Mouse (Mus musculus) lung, postnatal 4 days (tissue): ENCODE measurements at regions not wholly inside any gene's neighbourhood (a gene's known extent, or its start where the extent isn't known, plus 50 kb on each side); places are given as distances from the start of the nearest gene placed in this dataset.

Source experiments
- DNase-seq, 2 experiments: peaks; one replicate each; pipeline ENCODE4 v3.0.0; 2021

DNA sequence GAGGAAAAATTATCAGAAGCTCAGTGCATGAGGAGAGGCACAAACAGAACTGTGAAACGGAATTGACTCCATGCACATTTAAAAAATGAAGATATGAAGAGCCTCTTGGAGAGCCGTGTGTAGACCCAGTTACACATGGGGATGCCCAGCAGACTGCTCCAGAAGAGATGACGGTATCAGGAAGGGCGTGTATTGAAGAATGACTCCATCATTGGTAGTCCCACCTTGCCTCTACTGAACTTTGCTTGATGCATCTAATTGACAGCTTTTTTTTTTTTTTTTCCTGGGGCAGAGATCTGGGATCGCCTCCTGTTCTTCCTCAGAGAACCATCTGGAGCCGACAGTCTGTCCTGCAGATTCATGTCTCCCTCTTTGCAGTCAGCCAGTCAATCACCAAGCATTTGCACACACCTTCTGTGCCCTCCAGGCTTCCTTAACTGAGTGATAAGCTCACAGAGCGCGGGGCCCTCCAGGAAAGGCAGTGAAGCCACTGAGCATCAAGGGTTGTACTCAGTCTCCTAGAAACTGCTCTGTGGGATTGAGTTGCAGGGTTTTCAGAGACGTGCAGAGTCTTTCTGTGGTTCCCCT is 57.6 kb upstream of the D1Pas1 start:
- no peak for DNase-seq

DNA sequence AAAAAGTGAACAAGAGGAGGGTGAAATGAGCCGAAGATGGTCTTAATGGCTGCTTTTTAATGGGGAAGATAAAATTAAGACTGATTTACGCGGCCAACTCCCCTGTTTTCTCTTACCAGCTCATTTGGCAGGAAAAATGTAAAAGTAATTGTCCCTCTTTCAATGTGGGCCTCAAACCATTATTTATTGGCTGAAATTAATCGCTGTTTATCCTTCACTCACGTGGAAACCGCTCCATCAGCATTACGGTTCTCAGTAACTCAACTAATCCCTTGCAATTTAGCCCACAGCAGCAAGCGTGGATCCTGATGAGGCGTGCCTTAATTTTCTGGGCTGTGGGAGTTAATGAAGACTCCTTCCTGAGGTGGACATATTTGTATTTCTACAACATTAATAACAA is 58.1 kb upstream of the D1Pas1 start:
- no peak for DNase-seq

DNA sequence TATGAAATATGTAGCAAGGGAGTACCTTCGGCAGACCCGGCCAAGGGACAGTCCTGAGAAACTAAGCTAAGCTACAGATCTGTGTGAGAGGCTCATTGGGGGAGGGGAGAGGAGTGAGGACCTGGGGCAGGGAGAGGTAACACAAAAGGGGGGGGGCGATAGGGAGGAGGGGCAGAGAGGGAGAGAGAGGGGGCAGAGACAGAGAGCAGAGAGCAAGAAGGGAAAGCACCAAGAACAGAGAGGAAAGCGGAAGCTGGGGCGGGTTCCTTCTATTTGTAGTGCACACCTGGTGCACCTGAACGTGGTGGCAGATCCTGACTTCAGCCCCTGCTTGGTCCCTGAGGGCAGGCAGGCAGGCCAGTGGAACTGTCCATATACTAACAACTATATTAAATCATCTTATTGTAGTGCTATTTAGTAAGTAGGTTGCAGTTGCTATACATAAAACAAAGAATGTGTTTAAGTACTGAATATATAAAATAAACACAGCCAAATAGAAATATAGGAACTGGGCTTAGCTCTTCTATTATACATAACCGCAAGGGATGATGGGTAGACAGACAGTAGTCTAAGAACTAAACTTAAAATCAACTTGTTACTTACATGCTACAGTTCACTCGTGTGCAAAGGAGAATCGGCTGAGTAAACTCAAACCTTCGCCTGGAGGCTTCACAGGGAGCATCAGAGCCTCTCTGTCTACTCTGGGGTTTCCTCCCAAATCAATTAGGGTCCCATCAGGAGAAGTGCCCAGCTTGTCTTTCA is 59.6 kb upstream of the D1Pas1 start:
- no peak for DNase-seq

DNA sequence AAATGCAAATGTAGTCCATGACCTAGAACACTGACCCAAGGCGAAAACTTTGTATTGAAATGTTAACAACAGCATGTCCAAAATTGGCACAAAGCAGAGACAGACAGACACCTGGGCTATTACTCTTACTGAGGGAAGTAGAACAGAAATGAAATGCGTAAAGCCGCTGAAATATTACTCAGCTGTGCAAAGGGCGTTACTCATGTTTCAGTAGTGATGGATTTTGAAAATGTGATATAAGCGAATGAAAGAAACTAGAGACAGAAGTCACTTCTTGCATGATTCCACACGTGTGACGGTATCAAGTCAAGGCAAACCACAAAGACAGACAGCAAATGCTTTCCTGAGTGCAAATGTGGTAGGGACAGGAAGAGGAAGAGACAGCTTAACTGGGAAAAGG is 61.3 kb upstream of the D1Pas1 start:
- no peak for DNase-seq

DNA sequence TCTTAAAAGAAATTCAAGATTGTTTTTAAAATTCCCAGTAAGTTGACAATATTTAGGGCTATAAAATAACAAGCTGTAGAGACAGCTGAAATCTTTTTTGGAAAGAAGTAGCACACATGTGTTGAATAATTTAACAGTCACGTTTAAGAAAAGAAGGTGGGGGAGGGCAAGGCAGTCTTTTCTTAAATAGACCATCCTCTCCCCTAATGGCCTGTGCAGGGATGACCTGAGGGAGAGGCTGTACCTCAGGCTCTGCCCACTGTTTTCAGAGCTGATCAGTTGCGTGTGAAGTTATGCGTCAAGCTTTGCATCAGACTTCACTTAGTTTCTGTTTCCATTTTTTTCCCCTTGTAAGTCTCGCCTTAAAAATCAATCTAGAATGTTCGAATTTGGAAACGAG is 65.7 kb upstream of the D1Pas1 start:
- no peak for DNase-seq

DNA sequence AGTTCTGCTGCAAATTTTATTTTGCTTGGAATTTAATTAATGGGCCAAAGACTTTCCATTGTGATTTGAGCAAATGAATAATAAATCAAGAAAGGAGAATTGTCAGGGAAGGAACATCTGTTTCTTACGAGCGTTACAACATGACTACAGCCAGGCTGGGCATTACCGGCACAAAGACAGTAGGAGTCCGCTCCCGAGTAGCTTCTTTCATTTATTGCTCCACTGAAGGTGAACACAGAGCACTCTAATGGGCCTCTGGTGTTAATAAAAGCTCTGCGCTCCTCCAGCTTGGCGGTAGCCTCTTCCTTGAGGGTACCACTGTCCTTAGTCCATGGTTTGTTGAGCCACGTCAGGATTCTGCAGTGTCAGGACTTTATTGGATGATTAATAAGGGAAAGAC is 69.0 kb upstream of the D1Pas1 start:
- DNase-seq: no peak

DNA sequence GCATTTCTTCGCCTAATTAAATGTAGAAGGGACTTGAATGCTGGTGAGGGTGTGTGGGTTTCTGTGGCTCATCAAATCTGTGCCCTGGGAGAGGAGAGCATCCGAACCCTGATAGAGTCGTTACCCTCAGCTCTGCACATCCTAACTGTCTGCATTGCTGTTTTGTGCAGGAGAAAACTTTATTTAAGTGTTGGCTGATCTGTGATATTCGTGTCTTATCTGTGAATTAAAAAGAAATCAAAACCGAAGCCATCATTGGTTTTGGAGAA is 77.7 kb upstream of the D1Pas1 start:
- DNase-seq: no peak

DNA sequence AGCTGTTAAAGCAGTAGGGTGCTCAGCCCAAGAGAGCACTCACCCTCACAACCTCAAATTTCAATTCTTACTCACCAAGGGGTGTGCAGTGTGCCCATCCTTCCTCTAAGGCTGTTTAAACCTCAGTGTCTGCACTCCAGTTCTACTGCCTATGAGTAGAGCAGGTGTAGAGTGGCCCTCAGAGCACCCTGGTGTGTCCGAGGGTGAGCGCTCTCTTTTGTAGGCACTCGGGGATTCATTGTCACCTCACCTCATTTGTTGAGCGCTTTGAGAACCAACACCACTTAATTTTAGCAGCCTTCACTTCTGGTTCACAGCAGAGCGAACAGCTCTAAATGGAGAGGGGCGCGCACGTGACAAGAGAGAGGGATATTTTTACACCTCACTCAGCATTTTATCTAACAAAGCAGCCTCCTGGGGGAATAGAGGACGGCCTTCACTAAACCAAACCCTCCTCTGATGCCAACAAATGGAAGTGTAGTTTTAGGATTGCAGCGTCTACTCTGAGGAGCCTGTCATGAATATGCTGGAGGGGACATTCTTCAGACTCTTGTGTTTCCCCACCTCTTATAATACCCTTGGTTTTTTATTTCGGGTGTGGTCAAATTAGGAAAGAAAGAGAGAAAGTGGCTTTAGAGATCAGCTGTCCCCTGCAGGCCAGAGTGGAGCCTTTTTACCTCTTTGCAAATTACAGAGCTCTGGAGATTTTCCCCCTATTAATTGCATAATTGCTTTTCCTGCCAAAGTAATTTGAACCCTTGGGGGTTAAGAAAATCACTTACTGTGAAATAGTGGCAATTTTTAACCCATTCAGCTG is 78.2 kb upstream of the D1Pas1 start:
- no peak for DNase-seq

DNA sequence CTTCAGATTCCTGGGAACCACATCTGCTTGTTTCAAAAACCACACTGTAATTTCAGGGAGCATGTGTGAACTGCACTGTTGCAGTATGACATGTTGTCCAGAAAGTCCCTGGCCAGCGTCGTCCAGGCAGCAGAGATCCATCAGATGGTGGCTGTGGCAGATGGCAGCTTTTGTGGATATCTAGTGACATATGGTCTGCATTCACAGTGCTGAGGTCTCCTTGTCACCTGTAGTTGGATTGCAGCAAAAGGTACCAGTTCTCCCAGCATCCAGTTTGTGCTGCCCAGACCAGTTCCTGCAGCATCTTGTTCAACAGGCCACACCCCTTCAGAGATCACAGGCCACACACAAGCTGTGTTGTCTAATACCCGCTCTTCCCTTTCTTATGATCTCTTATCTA is 80.1 kb upstream of the D1Pas1 start:
- DNase-seq: no peak

DNA sequence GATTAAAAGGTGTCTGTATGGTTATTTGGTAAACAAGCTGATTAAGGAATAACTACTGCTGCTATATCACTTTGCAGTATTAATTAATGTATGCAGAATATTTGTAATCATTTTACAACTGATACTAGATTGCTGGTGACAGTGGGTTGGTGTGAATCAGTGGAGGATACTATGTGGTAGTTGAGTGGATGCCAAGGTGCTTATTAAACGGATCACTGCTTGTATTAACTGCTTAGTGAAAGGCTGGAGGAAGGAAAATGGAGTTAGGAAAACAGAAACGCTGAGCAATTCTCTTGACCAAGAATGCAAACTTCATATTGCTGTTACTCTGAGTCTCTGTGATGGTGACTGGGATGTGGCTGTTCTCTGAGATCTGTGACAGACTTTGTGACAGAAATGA is 86.8 kb upstream of the D1Pas1 start:
- DNase-seq: no peak

DNA sequence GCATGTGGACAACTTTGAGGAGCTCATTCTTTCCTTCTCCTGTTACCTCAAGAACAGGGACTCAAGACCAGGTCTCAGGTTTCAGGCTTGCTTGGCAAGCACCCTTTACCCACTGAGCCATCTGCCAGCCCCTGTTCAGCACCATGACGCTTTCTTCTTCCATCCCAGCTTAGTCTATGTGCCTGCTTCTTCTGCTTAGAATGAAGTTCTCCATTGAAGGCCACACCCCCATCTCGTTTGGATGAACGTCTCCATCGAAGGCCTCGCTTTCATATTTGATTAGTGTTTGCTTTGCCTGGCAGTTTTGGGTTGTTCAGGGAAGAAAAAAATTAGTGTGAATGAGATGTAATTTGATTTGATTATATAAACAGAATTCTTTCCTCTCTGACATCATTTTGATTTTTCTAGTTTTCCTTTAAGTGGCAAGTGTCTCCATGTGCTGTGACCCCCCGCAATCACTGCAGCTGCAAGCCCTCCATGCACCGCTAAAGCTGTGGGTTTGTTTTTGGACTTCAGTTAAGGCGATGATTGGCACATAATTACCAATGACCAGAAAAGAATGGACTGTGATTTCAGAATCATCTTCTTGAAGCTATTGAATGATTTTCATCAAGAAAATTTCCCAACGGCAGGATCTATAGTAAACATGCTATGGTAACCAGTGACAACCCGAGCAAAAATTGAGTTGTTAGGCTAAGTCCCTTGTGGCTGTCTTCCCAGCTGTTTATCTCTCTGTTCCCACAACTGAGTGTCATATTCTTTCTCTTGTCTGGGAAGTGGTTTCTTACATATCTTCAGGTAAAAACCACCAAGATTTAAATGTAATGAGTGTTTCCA is 106.4 kb upstream of the D1Pas1 start:
- no peak for DNase-seq

DNA sequence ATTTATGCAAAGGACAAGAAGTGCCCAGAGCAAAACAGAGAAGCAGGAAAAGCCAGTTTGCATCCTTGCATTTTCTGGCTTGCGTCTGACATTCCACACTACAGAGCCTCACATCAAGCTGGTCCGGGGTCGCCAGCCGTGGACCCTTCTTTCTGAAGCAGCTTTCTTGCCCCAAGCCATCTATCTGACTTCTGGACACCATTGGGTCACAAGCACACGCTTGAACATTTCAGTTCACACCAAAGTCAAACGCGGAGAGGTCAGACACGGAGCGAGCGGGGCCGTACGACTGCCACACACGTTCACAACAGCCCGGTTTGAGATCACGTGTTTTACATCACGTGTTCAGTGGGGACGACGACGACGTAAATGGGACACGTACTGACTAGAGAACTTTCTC is 108.9 kb upstream of the D1Pas1 start:
- DNase-seq: peak in 1 of 2 experiments; percentile 48

DNA sequence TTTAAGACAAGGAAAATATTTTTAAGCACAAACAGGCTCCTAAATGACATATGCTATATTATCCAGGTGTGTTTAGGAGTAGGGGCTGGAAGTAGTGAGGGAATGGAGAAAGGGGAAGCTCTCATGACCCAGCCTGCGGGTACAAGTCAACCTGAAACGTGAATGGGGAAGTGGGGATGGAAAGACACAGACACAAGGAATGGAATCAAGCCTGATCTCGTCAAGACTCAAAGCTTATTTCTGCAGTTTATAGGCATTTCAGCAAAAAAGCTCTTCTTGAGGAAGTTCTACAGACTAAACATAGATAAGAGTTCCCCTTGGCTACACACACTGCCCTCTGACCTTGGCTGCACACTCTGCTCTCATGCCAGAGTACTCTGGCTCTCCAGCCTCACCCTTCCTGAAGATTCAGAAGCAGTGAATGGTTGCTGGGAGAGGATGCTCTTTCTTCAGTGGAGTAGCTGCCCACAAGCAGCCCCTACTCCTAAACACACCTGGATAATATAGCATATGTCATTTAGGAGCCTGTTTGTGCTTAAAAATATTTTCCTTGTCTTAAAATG is 106.4 kb upstream of the Rrp15 start:
- peak in 1 of 2 experiments; percentile 28 for DNase-seq

DNA sequence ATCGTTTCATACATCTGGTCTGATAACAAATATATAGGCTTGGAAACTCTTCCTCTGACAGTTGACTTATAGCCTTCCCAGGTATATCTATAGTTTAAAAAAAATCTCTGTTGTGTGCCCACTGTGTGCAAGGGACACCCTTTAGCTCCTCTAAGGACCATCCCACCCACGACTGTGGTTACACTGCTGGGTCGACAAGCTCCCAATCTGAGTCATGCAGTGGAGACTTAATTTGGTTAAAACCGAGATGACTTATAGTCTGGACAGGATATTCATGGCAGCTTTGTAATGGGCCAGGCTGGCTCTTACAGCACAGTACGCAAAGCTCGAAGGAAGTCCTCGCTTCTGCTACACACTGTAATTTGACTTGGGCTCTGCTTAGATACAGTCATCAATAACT is 96.1 kb upstream of the Rrp15 start:
- no peak for DNase-seq

DNA sequence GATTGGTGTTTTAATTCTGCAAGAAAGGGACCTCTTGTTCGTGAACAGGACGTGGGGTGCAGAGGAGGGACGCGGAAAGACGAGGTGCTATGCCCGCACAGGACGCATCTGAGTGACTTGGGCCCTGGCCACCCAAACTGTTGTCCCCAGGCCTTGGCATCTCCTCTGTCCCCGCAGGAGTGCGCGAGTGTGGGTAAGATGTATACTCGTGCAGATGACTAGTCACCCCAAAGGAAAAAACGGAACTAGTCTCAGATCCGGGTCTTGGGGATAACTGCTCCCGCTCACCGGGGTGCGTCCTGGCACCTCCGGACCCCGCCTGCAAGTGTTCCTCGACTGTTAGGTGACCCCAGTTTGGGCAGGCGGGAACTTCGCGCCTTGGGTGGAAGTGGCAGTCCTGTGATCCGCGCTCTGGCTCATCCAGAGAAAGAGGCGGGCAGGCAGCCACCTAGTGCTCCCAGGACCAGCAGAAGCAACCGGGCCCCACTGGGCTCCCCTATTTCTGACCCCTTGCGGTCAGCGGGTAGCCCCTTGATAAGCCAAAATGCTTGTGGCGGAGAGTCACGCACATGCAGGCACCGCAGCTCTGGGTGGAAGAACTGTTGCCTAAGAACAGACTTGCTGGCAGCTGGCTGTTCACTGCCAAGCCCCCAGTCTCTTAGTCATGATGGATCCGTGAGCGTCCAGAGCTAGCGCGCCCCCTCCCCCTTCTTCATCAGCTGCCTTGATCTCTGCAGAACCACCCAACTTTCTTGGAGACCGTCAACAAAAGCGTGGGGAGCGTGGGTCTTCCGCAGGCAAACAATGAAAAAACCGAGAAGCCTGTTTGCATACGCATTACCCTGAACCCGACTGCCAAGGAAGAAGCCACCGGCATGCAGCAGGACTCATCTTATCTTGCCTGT is 85.0 kb upstream of the Rrp15 start:
- peak in 1 of 2 experiments; percentile 23 for DNase-seq

DNA sequence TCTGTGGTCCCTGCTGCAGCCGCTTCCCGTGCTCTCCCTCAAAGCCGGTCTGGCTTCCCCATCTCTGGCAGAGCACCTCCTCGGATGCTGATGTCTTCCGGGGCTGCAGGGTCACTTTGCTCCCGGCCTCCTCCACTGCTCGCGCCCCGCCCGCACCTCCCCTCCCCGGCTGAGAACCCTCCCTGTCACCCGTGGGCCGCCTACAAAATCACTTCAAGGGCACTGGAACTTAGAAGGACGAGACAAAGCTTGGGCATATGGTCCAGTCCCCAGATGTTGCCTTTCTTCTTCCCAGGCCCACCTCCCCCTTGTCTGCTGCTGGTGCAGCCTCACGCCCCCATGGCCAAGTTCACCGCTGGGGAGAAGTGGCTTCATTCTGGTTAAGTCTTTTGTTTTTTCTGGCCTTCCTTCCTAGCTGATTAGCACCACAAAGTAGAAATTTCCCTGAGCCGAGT is 84.3 kb upstream of the Rrp15 start:
- peak in 1 of 2 experiments; percentile 27 for DNase-seq

DNA sequence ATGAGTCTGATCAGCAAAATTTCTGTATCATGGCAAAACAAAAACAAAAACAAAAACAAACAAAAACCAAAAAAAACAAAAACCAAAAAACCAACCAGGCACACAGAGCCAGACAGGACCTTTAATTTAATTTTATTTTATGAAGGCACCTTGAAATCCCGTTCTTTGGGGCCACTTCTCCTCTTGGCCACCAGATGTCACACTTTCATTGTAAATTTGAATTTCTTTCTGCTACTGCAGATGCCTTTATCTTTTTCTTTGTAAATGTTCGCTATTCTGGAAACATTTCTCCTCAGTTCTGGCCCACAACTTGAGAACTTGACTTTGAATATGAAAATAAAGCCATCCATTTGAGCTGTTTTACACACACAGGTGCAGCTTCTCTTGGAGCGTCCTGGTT is 78.6 kb upstream of the Rrp15 start:
- DNase-seq: peak in 1 of 2 experiments; percentile 27

DNA sequence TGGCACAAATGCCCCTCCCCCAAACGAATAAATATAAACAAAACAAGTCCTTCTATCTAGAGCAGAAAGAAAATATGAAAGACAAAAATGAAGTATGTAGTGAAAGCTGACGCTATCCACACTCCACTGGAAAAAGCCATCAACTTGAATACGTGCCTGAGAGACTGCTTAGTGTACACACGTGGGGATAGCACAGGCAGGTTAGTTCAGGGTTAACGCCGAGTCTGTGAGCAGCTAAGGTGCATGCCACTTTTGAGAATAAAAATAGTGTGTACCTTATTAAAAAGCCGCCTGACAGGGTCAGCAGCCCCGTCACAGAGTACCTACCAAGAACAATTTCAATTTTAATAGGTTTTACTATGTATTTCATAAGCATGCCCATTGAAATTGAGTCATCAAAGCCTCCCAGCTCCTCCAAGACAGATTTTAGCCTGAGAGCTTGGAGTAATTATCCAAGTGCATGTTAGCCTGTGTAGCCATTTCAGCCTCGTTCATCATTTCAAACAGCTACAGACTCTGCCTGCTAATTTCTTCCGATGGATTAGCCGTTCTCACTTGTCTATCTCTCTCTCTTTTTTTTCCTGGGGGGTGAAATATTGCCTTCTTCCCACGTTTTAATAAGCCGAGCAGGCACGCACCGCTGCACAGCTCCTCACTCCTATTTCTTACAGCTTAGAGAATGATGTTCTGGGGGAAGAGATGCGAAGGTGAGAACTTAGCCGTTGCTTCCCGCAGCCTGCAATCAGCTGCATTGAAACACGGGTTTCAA is 59.2 kb upstream of the Rrp15 start:
- no peak for DNase-seq

DNA sequence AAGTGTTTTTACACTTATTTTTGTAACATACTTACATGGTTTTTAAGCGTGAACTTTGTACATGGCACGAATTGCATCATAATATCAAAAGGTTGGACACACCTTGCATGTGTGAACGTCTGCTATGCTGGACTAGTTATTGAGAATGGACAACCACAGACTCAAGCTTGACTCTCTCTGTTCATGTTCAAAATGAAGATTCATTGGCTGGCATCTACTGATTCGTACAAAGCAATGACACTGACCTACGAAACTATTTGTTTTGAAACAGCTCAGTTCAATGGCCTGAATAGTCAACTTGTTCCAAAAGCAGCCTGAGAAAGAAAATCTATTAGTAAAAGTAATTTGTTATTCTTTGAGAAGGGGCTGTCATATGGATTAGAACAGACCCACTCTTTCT is 55.3 kb upstream of the Rrp15 start:
- DNase-seq: no peak
